Mouse (Mus musculus) cerebellum, postnatal 36 days (tissue): Measurements from ENCODE around the gene Fastkd3.
"Not testable (repeated sequence)": the region's sequence is repeated elsewhere in the genome, so short reads cannot be mapped to it uniquely, and the experiment has no call there.

Experiments used
- DNase-seq, 2 experiments: peaks; one replicate each; pipeline ENCODE4 v3.0.0; 2021 to 2022; ENCODE audit warnings: mixed read lengths in 2 of 2

Gene Fastkd3

DNA sequence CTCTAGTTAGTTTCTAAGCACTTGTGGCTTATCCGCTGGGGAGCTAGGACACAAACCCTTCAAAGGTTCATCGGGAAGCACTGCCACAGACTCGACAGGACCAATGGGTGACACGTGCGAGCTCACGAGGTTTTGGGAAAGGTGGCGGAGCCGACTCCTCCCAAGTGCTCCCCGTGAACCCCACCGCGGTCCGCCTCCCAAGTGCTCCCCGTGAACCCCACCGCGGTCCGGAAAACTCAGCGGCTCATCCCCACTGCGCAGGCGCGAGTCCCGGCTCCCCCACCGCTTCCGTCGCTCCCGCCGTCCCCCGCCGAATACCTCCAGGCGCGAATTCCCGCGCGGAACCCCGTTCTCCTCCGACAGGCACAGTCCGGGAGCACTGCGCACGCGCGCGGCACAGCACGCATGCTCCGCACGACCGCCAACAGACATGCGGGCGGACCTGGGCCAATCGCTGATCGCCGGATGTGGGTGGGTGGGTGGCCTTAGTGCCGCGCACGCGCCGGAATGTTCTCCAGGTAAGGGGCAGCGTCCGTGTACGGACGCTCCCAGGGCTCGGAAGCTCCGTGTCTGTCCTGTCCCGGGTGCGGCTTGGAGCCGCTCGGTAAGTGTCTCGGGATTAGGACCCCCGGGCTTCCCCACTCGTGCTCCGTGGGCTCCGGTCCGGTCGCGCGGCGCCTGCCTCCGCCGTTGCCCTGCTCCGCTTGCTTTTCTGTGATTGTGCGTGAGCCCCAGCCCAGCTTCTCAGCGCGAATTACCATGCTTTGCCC, at the start of gene Fastkd3, which contains the start of gene Mtrr:
TSS of gene Fastkd3 (plus strand) at position 488 of the 770 bp plus-strand sequence.
TSS of gene Mtrr (minus strand) at position 403 of the 770 bp plus-strand sequence.
- peak; percentile 98 to 99 for DNase-seq

DNA sequence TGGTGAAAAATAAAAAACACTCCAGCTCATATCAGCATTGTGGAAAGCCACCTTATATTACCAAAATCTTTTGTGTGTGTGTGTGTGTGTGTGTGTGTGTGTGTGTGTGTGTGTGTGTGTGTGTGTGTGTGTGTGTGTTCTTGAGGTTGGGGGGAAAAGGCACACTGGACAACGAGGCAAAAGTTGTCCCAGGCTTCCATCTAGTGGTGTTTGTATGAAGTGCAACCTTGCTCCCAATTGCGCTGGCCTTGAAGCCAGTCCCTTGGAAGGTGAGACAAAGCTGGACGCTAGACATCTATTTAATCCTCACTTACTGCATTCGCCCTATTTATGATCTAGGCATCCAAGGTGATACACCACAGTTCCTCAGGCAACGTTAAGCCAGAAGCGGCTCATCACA, 28.6 kb upstream of the Fastkd3 start:
- not testable (repeated sequence) for DNase-seq

DNA sequence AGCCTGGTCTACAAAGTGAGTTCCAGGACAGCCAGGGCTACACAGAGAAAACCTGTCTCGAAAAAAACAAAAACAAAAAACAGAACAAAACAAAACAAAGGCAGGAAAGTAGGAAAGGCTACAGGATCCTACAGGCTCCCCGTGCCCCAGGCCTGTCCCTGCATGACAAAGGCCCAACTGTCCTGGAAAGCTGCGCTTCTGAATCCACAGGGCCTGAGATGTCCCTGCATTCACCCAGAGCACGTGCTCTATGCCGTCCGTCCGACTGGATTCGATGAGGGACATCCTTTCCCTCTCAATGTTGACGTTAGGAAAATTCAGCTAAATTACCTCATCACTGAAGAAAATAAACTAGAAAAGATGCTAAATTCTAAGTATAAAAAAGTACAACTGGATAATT, 13.9 kb upstream of the Fastkd3 start:
- DNase-seq = no peak

DNA sequence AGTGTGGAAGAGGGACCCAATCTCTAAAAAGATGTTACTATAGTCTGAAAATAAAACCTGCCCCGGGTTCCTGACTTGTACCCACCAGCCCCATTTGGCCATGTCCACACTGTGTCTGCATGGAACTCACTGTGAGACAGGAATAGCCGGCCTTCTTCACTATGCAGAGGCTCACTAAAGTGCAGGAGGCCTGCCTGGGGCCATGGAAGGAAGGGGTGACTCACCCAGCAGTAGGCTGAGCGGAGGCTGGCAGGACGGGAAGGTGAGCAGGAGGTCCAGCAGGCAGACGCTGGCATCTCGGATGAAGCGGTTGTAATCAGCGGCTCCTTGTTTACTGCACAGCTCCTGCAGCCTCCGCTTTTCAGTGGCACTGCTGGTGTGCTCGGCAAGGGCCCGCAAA, 13.5 kb upstream of the Fastkd3 start:
- no peak for DNase-seq

DNA sequence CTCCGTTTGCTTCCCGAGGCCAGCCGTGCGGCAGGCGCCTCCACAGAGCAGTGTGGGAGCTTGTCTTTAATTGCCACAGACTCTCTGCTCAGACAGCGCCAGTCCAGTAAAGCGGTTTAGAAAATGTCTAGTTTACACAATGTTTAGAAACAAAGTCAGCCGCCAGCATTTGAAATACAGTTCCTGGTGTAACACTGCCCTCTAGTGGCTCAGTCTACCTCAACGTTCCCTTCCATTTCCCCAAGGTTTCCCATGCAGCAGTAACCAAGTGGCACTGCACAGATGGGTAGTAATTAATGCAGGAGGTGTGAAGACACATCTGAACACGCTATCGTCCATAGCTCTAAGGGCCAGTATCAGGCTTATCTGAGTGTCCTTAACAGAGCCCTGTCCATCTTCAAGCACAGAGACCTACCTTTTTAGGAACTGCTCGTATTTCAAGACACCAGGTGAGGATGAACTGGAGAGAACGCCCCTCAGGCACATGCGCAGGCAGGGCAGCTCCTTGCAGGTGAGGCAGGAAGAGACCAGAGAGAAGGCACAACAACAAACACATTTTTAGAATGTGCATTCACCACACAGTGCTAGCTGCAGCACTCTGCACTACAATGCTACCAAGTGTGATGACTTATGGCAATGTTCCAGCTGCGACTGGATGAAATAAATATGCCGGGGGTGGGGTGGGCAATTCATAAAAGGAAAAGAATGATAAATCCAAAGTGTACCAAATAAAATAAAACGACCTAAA, 12.3 kb upstream of the Fastkd3 start:
- DNase-seq = peak; percentile 31 to 57

DNA sequence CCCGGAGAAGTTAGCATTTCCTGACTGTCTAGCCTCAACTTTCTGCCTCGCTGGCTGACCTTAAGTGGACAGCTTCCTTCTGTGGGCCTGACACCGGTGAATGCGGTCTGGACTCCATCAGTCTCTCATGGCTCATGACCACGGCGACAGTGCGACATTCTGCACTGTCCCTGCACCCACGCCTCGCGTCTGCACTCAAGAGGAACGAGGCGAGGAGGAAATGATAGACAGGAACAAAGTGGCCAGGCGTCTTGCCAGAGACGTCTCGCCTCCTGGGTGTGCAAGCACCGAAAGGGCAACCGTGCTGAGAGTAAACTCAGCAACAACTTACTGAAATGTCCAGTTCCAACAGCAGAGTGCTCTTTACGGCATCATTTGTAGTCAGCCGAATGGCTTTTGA, 9.8 kb upstream of the Fastkd3 start:
- DNase-seq = no peak

DNA sequence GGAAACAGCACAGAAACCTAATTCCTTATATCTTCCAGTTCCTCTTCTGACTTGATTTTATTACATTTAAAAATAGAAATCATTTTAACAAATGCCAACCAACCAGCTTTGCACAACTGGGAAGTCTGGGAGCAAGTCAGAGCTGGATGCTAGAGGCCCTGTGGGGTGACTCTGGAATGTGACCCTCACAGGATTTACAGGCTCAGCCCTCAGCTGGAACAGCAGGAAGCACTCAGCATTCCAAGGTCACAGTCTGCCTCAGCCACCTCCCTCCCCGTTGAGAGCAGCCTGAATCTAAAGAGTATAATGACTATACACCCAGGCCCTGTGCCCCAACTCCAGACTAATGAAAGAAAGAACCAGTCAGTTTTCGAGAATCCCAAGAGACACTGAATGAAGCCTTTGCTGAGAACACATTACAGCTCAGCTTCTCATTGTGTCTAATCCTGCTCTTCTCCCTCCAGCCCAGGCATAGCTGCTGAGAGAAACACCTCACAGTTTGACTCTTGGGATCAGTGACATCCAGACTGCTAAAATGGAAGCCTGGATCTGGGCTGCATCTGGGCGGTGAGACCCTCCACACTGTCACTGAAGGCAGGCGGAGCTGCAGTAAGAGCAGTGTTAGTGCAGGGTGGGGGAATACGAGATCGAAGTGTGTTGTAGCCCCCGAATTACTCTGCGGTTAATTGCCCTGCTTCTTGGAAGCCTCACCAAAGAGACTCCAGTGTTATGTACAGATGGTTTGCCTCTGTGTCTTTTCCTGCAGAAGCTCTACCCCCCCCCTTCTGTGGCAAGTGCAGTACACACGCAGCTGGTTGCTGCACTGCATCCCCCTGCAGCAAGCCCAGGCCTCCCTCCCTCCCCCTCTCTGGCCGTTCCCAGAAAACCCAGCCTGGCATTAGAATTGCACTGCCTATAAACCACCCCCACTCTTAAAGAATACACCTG, 8.8 kb upstream of the Fastkd3 start:
- no peak for DNase-seq

DNA sequence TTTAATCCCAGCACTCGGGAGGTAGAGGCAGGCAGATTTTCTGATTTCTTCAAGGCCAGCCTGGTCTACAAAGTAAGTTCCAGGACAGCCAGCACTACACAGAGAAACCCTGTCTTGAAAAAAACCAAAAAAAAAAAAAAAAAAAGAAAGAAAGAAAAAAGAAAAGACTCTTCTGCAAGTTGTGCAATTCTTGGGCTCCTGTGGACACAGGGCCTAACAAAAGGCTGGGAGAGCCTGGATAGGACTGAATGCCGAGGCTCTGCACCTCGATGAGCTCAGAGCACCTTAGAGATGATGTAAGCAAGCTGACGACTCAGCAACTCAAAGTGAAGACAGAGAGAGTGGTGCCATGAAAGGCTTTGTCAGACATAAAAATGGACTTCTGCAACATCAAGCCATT, 7.6 kb upstream of the Fastkd3 start:
- DNase-seq = no peak

DNA sequence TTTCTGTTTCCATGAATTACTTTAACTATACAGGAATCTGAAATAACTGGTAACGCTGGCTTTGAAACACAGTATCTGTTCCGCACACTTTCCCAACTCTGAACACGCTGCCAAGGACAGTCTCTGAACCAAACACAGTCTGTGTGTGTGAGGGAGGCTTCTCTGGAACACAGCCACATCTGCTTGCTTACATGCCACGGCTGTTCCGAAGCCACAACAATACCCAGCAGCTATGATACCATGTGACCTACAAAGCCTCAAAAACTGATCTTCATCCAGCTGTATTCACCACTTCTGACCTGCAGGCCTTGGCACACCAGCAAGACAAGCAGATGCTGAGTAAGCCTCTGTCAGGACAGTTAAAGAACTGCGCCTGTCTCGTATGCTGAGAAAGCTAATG, 4.1 kb upstream of the Fastkd3 start:
- no peak for DNase-seq

DNA sequence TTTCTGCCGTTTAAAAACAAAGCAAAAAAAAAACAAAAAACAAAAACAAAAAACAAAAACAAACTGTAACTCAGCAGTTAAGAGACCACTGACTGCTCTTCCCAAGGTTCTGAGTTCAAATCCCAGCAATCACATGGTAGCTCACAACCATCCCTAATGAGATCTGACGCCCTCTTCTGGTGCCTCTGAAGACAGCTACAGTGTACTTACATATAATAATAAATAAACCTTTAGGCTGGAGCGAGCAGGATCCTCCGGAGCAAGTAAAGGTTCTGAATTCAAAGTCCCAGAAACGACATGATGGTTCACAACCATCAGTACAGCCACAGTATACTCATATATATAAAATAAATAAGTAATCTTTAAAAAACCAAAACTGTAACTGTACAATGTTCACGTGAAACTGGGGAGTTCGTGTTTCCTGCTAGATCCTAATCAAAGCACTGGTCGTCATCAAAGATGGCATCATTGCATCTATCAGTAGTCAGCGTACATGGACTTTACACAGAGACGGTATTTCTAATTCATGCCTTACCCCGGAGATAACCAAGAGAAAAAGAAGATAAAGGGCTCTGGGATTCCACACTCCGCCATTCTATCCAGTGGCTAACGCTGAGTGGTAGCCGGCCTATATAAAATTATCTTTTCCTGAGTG, 821 bp upstream of the Fastkd3 start:
- no peak for DNase-seq

DNA sequence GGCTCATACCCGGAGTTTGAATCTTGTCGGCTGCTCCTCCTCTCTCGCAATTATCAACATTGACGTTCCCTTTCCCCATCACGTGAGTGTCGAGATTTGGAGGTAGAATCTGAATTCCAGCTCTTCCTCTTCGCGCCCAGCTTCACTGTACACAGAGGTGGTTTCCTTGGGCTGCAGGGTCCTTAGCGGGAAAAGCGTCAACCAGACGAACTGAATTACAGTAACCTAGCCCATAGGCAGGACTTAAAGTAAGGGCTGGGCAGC, 415 bp downstream of the Fastkd3 start:
- DNase-seq = no peak

DNA sequence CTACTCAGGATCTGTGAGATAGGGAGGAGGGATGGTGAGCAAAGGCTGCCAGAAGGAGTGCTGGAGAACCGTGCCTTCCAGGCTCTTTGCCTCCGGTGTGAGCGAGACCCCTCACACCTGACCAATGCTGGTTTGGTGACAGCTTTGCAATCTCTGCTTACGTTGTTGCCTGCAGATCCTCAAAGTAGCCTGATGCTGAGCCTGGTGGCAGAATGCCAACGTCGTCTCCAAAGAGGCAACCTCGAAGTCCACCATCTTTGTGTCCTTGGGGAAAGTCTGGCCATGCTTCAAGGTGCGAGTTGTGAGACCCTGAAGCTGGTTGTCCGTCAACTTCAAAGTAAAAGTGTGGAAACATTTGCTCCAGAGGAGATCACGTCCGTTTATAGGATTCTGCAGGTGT, 1.9 kb downstream of the Fastkd3 start:
- no peak for DNase-seq

DNA sequence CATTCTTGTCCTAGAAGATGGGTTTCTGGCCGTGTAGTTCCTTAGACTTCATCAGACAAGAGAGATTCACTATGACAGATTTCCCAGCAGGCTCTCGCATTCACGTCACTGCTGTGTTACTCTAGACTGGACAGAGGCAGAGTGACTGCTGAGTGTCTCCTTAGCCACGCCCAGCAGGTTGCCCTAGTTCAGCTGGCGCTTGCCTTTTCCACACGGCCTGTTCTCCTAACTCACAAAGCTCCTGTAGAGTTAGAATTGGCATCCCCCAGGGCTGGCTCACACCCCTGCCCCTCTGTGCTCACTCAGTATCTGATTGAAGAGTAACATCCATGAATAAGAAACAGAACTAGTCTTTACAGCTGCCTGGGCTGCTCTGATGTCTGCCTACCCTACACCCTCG, 3.4 kb downstream of the Fastkd3 start:
- no peak for DNase-seq

DNA sequence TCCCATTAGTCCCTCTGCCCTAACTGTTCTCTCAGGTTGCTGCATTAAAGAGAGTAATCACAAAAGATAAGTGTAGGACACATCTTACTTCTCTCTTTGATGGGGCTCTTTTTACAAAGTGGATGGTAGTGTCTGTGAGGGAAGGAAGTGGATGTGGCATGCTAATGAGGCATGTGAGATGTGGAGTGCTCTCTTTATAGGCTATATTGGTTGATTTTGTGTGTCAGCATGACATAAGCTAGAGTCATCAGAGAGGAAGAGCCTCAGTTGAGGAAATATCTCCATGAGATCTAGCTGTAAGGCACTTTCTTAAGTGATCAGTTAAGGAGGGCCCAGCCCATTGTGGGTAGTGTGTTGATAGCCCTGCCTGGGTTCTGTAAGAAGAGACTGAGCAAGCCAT, 6.3 kb downstream of the Fastkd3 start:
- no peak for DNase-seq

DNA sequence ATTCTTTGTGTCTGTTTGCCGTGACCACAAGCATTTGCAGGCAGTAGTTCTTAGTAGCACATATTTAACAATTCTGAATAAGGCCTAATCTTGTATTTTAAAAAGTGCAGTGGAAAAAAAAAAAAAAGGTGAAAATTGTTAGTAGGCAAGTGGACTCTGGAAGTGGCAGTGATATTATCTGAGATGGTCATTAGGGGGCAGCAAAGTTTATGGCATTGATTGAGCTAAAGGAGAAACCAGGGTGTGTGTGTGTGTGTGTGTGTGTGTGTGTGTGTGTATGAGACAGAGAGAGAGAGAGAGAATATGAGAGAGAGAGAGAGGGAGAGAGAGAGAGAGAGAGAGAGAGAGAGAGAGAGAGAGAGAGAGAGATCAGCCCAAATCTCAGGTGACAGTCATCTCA, 11.8 kb downstream of the Fastkd3 start:
- no peak for DNase-seq

DNA sequence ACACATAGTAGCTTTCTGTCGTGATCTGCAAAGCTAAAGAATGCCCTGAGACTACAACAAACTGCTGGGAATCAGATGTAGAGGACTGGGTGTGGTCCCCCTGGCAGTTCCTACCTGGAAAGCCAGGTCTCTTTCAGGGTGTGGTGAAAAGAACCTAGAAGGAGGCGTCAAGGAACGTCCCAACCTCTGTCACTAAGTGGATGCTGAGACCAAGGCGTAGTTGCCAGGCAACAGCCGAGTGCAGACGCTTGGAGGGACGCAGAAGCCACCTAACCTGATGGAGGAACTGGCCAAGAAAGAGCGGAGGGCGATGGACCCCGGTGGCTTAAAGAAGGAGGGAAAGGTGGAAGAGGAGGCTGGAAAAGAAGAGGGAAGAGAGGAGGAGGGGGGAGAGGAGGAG, 15.2 kb downstream of the Fastkd3 start, which contains the start of gene 1700001L19Rik:
TSS of gene 1700001L19Rik (plus strand) at position 223 of the 400 bp plus-strand sequence.
- no peak for DNase-seq

DNA sequence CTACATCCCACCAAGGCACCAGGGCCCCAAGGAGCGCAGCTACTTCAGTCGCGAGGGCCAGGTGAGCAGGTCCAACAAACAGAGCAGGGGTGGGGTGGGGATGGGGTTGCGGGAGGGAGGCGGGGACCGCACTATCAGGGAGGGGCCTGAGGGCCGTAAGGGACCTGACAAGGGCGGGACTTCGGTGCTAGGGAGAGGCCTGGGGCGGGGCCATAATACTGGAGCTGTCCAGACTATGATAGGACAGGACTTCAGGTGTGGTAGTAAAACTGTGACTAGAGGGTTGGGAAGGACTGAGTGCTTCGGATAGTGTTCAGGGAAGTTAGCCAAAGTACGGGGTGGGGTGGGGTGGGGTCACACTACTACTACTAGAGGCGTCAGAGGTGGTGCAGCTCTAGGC, 15.6 kb downstream of the Fastkd3 start:
- no peak for DNase-seq

DNA sequence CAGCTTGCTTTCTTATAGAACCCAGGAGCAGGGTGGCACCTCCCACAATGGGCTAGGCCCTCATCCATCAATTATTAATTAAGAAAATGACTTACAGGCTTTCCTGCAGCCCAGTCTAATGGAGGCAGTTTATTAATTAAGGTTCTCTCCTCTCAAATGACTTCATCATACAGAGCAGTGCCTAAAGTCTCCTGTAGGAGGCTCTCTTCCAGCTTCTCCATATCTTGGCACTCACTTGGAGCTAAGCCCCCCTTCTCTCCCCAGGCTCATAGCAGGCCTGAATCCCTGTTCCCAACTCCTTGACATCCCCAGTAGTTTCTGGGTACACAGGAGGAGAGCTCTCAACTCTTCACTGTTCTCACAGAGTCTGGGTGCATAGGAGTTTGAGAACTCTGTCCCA, 16.9 kb downstream of the Fastkd3 start:
- DNase-seq = no peak

DNA sequence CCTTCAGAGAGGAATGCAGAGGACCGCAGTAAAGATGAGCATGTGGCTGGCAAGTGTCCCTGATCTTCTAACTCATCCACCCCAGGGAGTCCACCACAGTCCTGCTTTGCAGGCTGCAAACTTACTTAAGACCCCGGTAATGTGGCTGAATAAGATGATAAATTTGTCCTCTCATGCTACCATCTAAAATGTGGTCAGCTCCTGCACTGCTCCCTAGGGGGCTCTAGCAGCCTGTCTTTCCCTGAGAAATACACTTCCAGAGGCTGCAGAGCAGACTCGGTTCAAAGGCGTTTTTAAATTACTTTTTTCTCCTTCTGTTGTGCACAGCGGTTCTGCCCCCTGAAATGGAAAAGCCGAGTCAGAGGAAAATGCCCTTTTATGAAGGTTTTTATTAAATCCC, 19.1 kb downstream of the Fastkd3 start:
- no peak for DNase-seq

DNA sequence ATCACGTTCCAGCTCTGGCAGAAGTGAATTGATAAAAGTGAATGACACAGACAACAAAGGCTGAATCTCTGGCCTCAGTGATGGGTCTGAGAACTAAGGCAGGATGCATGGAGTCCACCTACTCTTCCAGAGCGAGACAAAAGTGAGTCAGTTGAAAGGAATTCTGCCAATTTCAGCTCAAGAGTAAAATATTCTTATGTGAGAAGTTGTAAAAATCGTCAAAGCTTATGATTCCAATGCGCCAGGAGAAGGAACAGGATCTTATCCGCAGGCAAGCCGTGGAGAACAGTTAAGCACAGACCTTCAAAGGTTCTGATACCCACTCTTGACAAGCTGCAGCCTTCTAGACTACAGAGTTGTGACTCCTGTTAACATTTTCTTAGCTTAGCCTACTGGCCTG, 21.1 kb downstream of the Fastkd3 start:
- no peak for DNase-seq

DNA sequence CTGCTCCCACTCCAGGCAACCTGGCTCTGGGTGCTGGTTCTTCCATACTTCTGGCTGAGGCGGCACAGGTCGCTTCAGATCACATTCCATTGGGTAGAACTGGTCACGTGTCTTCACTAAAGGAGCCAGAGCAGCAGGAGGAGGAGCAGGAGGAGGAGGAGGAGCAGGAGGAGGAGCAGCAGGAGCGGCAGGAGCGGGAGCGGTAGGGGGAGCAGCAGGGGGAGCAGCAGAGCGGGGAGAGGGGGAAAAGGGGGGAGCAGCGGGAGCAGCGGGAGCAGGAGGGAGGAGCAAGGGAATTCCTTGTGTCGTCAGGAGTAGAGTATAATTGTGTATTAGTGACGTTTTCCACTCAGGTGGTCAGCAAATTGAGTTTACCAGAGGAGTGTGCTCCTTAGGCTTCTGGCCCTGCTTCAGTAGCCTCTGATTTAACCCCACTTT, 23.7 kb downstream of the Fastkd3 start:
- DNase-seq = peak; percentile 20

DNA sequence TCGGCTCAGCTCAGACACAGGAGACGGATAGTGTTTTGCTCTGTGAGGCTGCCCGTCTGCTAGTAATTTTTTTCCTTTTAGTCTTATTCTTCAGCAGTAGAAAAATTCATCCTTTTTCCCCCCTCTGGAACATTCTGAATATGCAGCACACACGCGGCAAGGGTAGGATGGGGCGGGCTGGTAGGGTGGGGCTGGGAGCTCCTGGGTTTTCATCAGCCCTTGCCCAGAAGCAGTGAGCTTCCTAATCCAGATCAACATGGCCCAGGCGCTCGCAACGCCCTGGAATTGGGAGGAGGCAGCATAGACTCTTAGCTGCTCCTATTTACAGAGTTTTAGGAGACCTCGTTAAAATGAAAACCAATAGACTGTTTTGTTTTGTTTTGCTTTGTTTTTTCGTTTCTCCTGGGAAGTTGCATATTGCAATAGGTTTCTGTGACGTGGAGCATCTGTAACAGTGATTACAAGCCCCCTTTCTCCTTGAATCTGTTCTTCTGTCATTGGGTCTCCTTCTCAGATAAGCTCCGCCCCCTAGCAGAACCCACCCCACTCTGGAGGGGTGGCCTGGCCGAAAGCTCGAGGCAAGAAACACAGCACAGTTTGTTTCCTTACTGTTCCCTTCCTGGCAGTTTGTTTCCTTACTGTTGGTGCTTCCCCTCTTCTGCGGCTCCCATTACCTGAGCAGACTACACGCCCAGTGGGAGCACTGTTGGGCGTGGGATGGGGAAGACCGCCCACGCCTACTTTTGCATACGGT, 25.8 kb downstream of the Fastkd3 start:
- no peak for DNase-seq
